Mouse (Mus musculus) testis, adult 2 months (tissue): ENCODE results near the gene Nacc1. TPM values are rescaled to one million over a fixed set of nuclear protein-coding genes. Genes with fewer than 3 reads are reported as not detected.

Experiments
- H3K27ac ChIP-seq: fragments of 200-500 bp; 2 replicates; pipeline ENCODE4 v1.5.1; 2012; ENCODE audit warnings: low read depth, low read length; ENCODE audit not compliant: control insufficient read depth, insufficient read depth
- H3K27me3 ChIP-seq: fragments of 200-500 bp; 2 replicates; pipeline ENCODE4 v1.6.1; 2012; ENCODE audit warnings: mild to moderate bottlenecking, low read length, moderate library complexity; ENCODE audit not compliant: control insufficient read depth, insufficient read depth
- H3K36me3 ChIP-seq: fragments of 200-500 bp; 2 replicates; pipeline ENCODE4 v1.6.1; 2012; ENCODE audit warnings: mild to moderate bottlenecking, low read length; ENCODE audit not compliant: control insufficient read depth, insufficient read depth
- H3K4me1 ChIP-seq: fragments of 200-500 bp; 2 replicates; pipeline ENCODE4 v1.6.1; 2012; ENCODE audit warnings: low read length; ENCODE audit not compliant: control insufficient read depth, insufficient read depth
- H3K4me3 ChIP-seq: fragments of 200-500 bp; 2 replicates; pipeline ENCODE4 v1.5.1; 2012; ENCODE audit warnings: low read depth, mild to moderate bottlenecking, low read length, moderate library complexity, mixed read lengths; ENCODE audit not compliant: control insufficient read depth
- CTCF ChIP-seq: fragments of 200-500 bp; IDR thresholded peaks from 2 replicates; pipeline ENCODE4 v1.5.1; 2012; ENCODE audit warnings: low read depth, mild to moderate bottlenecking, inconsistent platforms, low read length, moderate library complexity; ENCODE audit not compliant: control insufficient read depth, insufficient read depth, insufficient replicate concordance
- POLR2A ChIP-seq: fragments of 200-500 bp; IDR thresholded peaks from 2 replicates; pipeline ENCODE4 v1.6.1; 2012; ENCODE audit warnings: low read depth, mild to moderate bottlenecking, inconsistent platforms, low read length, moderate library complexity; ENCODE audit not compliant: control insufficient read depth
- polyA plus RNA-seq: library from polyadenylated mRNA; depleted of rRNA; stranded (reverse); fragments of >200 nt; gene quantifications from 2 replicates; pipeline ENCODE4 v1.2.3, GENCODE M21; 2012; rRNA removed

Gene Nacc1
- 27.5 and 28.2 TPM in 2 replicates for polyA plus RNA-seq

- H3K4me1 ChIP-seq = peaks cover 21% of the 10 kb centered on the region
- H3K27ac ChIP-seq = peak within 1 kb of the TSS; percentile 98
- peak within 1 kb of the TSS; percentile 98 for H3K4me3 ChIP-seq
- no peaks in the 10 kb centered on the region for H3K36me3 ChIP-seq
- H3K27me3 ChIP-seq = no peaks in the 10 kb centered on the region
- TF ChIP-seq POLR2A (peak; percentile 77), CTCF (no peak)
These were observed at the start of gene Nacc1 for GRCm38 (mm10) chr8:84687705-84688100. TSS of gene Nacc1 (minus strand) at chr8:84687862.

DNA sequence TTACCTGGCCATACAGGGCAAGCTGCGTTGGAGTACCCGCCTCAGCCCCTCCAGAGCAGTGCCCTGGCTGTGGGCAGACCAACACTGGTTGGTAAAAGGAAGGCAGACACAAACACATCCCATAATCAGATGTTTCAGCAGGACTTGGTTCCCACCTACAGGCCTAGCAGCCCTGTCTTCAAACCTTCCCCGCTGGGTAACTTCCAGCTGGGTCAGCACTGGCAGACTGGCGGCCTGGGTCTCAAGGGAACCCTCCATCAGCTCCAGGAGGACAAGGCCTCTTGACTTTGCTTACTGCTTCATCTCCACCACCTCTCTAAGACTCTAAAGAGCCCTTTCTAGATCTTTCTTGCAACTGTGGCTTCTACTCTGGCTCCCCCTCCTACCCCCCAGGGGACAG is 48.9 kb upstream of the Nacc1 start:
- TF ChIP-seq POLR2A = no peak
- TF ChIP-seq CTCF = no peak
- Histone ChIP-seq H3K36me3 (no peaks in the 10 kb centered on the region), H3K27me3 (no peaks in the 10 kb centered on the region), H3K4me1 (peaks cover 11% of the 10 kb centered on the region), H3K27ac (no peak overlapping the region), H3K4me3 (no peak overlapping the region)

- Histone ChIP-seq H3K4me3 (no peak overlapping the region), H3K27me3 (no peaks in the 10 kb centered on the region), H3K27ac (no peak overlapping the region), H3K4me1 (peaks cover 15% of the 10 kb centered on the region), H3K36me3 (no peaks in the 10 kb centered on the region)
- TF ChIP-seq POLR2A (no peak), CTCF (no peak)
These were observed 47.9 kb upstream of the Nacc1 start for GRCm38 (mm10) chr8:84735597-84735996.

DNA sequence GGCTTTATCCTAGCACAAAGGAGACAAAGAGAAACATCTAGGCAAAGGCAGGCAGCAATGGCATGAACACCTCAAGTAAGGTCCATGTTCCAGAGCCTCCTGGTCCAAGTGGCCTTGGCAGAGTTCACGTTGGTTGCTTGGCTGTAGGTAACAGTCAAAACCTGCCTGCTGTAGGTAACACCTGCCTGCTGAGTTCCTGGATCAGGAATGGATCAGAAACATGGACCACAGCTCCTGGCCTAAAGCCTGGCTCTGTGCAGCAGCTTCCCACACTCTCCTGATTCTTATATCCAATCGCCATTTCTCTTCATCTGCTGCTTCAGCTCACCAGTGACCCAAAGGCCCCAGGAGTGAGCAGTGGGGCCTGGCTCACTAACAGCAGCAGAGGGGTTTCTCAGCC is 47.0 kb upstream of the Nacc1 start:
- Histone ChIP-seq H3K27ac (no peak overlapping the region), H3K4me3 (no peak overlapping the region), H3K36me3 (no peaks in the 10 kb centered on the region), H3K27me3 (no peaks in the 10 kb centered on the region), H3K4me1 (peaks cover 18% of the 10 kb centered on the region)
- no peak for TF ChIP-seq POLR2A
- no peak for TF ChIP-seq CTCF

GRCm38 (mm10) chr8:84733959-84734358 is 46.3 kb upstream of the Nacc1 start:
- no peak overlapping the region for H3K4me3 ChIP-seq
- no peaks in the 10 kb centered on the region for H3K36me3 ChIP-seq
- peaks cover 18% of the 10 kb centered on the region for H3K4me1 ChIP-seq
- no peaks in the 10 kb centered on the region for H3K27me3 ChIP-seq
- no peak overlapping the region for H3K27ac ChIP-seq
- TF ChIP-seq POLR2A = no peak
- TF ChIP-seq CTCF = no peak

DNA sequence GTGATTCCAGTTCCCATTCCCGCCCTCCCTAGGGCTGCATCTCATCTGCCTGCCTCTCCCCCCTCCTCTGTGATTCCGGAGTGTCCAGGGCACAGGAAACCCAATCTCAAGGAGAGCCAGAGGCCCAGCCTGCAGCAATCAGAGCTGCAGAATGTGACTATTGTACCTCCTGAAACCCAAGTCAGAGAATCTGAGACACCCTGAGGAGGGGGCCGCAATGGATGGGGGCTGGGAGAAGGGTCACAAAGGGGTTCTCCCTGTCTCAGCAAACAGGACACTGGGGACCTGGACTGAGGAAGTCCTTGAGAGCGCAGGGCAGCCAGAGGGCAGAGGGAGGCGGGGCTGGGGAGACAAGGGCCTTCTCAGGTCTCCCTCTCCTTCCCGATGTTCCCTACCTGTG is 45.3 kb upstream of the Nacc1 start:
- Histone ChIP-seq H3K27ac (no peak overlapping the region), H3K27me3 (no peaks in the 10 kb centered on the region), H3K4me1 (peaks cover 15% of the 10 kb centered on the region), H3K4me3 (no peak overlapping the region), H3K36me3 (no peaks in the 10 kb centered on the region)
- TF ChIP-seq POLR2A = no peak
- no peak for TF ChIP-seq CTCF

- TF ChIP-seq POLR2A (no peak), CTCF (no peak)
- Histone ChIP-seq H3K4me3 (no peak overlapping the region), H3K36me3 (no peaks in the 10 kb centered on the region), H3K27ac (no peak overlapping the region), H3K27me3 (no peaks in the 10 kb centered on the region), H3K4me1 (peaks cover 11% of the 10 kb centered on the region)
These were observed 44.9 kb upstream of the Nacc1 start for GRCm38 (mm10) chr8:84732545-84732944.

DNA sequence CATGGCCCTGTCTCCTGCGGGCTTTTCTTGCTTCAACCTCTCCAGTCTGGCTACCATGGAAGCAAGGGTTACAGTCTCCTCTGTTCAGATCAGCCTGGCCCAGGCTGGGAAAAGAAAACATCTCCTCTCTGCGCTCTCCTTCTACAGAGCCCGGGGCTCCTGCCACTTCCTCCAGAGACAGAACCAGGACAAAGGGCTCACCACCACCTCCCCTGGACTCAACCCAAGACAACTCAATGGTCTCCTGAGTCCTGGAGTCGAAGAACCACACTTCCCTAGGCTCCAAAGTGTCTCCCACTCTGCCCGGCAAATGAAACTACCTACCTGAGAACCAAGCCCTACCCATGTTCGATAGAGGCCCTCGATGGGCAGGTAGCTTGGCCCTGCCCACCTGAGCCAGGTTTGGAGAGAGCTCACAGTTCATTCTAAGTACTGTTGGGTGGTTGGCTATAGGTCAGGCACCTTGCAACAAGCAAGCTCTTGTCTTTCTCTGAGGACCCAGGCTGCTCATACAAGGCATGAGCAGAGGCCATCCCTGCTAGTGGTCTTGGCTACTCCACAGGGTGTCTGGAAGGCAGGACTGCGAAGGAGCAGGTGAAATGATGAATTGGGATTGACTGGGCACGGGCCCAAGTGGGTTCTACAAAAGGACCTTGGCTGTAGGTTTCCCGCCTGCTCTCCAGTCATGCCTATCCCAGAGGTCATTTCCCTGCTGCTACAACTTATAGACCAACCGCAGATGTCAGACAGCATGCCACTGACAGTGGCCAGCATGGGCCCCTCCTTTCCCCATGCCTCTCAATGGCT is 43.9 kb upstream of the Nacc1 start:
- Histone ChIP-seq H3K27me3 (no peaks in the 10 kb centered on the region), H3K4me1 (peaks cover 10% of the 10 kb centered on the region), H3K4me3 (no peak overlapping the region), H3K27ac (no peak overlapping the region), H3K36me3 (no peaks in the 10 kb centered on the region)
- TF ChIP-seq CTCF (no peak), POLR2A (no peak)
